Mouse (Mus musculus) heart, postnatal 4 days (tissue): ENCODE measurements around the gene Ptprm. TPM values are rescaled to one million over a fixed set of nuclear protein-coding genes. Genes with fewer than 3 reads are reported as not detected.

Experiments
- DNase-seq: peaks from one replicate; pipeline ENCODE4 v3.0.0; 2021
- total RNA-seq, 2 experiments: library from RNA; stranded (reverse); gene quantifications; 2 replicates each; pipeline ENCODE4 v1.2.3; 2021

Gene Ptprm
- total RNA-seq, 2 experiments from 2014 or later: 103 to 110 TPM

DNA sequence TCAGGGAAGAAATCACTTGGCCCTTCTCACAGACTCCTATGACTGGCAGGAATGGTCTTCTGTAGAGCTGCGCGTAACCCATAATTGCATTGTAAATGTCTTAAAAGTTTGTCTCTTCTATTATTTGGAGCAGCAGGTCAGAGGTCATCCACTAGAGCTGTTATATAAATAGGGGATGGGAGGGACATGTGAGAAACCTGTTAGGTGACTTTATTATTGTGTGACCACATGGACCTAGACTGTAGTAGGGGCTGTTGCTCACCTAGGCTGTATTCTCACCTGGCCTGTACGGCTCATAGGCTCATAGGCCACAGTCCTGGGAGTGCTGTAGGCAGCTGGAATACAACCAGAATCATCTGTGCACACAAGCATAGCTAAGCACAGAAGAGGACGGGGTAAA is 645.5 kb downstream of the Ptprm start:
- DNase-seq: no peak

- DNase-seq: no peak
Observed at GRCm38 (mm10) chr17:66707684-66708083, 646.6 kb downstream of the Ptprm start.

- no peak for DNase-seq
Observed at GRCm38 (mm10) chr17:66701358-66702184, 652.7 kb downstream of the Ptprm start.

DNA sequence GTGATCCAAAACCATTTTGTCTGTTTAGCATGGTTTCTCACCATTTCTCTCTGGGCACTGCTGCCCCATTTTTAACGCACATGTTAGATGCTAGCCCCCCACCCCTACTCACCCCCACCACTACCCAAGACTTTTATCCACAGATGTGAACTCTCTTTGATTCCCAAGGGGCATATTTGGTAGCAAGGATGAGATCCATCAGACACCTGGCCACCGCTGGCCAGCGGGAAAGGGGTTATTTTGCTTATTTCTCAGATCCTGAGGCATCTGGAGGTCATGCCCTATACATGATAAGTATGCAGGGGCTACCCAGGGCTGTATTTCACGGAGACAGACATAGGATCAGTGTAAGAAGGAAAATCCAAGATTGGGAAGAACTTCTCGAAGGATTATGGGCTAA is 654.4 kb downstream of the Ptprm start:
- DNase-seq: no peak

- no peak for DNase-seq
Observed at GRCm38 (mm10) chr17:66697650-66698049, 656.6 kb downstream of the Ptprm start.

DNA sequence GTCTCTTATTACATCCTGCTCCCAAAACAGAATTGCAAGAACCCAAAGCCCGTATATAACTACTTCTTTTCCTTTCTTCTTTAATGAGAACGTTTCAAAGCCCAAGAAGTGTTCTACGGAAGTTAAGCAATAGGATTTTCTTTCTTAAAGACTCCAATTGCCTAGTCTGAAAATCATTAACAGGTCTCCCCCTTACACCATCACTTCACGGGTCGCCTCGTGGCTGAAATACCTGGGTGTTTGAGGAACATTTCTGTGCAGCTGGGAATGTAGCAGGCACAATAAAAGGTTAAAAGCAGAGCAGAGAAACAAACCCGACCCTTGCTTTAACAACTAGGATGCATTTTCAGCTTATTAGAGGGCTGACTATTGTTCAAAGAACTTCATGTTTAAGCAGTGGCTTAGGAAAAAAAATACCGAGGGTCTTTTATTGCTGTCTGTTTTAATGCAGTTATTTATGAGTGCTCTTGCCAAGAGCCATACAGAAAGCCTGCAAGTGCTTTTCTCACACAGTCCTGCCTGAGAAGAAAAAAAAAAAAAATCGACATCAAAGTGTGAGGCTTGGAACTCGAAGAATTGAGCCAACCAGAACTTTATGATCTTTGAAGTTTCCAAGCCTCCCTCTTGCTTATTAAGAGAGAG is 657.6 kb downstream of the Ptprm start:
- DNase-seq: no peak

GRCm38 (mm10) chr17:66694326-66694725 is 659.9 kb downstream of the Ptprm start:
- DNase-seq: no peak

- DNase-seq: no peak
Observed at GRCm38 (mm10) chr17:66693676-66694304, 660.5 kb downstream of the Ptprm start.

DNA sequence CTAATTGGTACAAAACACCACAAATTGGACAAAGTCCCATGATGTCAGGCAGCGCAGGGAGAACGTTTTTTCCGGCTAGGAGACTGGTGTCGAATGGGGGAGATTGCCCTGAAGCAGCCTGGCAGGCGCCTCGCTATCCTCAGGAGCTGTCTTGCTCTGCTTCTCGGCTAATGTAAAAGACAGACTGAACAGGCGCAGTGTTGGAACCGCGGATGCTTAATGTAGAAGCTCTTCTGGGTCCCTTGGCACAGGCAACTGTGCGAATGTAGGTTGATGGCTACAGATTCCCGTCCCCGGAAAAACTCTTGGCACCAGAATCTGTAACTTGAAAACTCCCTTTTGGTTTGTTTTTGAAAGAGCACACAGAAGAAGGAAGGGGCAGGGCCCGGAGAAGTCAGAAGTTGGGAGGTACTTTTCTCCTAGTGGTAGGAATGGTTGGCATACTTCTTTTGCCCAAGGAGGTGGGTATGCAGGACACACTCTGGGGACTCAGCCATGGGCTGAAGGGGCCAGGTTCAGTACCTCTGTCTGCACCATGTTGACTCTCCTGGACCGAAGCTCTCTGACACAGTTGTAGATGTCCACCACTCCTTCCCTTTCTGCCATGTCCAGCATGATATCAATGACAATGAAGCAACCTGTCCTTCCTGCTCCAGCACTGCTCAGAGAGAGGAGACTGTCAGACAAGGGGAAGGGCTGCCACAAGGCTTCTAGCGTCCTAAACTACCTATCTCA is 661.1 kb downstream of the Ptprm start:
- DNase-seq: no peak

- no peak for DNase-seq
Observed at GRCm38 (mm10) chr17:66688179-66688578, 666.1 kb downstream of the Ptprm start.

DNA sequence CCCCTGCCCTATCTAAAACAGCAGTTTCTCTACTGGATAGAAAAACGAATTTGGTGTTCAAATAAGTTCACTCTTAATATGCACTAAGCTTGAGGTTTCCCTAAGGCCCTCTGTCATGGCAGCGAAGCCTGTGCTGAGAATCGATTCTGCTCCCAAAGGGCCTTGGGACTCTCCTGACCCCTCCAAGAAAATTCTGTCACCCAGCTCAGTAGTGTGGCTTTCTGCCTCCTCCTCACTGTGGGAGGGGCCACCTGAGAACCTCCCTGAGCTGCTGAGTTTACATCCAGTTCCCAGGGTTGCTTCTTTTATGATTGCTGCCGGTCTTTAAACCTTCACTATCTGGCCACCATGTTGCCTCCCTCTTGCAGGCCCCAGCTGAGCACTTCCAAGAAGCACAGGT is 666.7 kb downstream of the Ptprm start:
- no peak for DNase-seq

GRCm38 (mm10) chr17:66686701-66687489 is 667.4 kb downstream of the Ptprm start:
- DNase-seq: no peak

DNA sequence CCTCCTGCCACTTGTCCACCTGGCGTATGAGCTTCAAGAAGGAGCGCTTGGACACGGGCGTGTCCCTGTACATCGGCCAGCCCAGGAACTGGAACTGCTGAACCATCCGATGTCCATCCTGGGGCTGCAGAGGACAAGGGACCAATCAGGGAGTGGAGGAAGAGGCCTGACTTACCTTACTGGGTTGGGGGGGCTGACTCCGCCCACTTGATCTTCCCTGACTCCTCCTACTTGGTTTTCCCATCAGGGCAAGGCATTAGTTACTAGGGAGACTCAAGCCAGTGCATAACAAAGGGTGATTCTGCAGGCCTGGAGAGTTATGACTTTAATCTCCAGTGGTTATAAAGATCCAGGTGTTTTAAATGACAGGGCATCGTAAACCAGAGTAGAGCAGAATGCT is 670.8 kb downstream of the Ptprm start:
- DNase-seq: no peak

DNA sequence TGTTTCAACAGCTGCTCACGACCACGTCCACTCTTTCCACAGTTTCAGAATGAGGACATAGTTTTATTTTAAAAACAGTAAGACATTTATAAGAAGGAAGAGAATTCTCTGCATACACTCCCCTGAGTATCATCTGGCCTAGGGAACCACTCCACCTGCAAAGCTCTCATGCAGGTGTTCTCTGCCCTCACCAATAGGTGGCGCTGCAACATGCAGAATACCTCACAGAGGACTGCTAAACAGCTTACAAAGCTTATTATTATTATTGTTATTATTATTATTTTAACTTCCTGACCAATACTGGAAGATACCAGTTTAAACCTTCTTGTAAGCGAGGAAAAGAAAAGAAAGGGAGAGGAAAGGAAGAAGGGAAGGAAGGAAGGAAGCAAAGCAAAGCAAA is 673.6 kb downstream of the Ptprm start:
- peak; percentile 73 for DNase-seq

DNA sequence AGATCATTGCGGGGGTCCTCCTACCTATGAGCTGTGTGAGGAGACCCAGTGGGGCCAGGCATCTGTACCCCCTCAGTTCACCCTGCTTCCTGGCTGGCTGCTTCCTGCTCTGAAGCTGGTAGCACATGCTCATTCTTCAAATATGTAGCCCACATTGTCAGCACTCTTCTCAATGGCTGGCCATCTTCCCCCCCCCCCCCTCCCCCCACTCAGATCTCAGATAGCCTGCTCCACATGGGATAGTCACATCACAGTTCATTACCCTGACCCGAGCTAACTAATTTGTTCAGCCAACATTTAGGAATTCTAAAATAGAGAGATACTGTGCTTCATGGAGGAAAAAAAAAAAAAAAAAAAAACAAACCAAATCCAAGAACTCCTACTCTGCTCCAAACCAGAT is 679.6 kb downstream of the Ptprm start:
- DNase-seq: no peak

DNA sequence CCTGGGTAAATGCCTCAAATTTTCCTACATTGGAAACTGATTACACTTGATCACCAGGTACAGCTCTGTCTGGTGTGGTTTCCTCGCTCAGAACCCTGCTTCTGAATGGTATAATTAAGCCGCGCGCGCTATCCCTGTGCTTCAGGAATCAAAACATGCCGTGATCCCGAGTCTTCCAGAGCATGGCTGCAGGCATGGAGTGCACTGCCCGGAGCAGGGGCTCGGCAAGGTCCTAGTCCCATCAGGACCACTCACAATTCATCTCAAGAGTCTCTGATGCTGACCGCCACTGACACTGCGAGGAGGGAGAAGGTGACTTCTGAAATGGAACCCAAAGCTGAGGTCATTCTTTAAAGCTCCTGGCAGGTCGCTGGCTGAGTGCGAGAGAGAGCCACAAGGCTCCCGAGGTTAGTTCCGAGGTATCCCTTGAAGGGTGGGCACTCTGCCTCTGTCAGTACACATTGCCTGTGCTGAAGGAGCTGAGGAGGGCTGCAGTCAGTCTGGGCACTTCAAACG is 682.5 kb downstream of the Ptprm start:
- no peak for DNase-seq

GRCm38 (mm10) chr17:66671287-66671686 is 683.0 kb downstream of the Ptprm start:
- no peak for DNase-seq

GRCm38 (mm10) chr17:66665791-66666190 is 688.5 kb downstream of the Ptprm start:
- DNase-seq: no peak

GRCm38 (mm10) chr17:66665201-66665756 is 689.0 kb downstream of the Ptprm start:
- DNase-seq: no peak

DNA sequence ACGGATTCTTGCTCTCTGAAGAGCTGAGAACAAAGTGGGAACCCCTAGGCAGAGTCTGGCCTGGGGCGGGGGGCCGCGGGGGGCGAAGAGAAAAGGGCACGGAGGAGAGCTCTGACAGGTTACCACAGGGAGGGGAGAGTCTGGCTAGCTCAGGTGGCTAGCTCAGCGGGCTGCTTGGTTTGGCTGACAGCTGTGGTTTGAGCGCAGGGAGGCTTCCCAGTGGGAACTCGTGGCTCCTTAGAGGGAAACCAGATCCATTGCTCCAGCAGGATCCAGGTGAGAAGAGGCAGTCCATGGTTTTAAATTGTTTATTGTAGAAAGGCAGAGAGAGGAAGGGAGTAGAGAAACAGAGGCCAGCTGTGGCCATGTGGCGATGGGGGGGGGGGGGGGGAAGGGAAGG is 689.5 kb downstream of the Ptprm start:
- DNase-seq: no peak

DNA sequence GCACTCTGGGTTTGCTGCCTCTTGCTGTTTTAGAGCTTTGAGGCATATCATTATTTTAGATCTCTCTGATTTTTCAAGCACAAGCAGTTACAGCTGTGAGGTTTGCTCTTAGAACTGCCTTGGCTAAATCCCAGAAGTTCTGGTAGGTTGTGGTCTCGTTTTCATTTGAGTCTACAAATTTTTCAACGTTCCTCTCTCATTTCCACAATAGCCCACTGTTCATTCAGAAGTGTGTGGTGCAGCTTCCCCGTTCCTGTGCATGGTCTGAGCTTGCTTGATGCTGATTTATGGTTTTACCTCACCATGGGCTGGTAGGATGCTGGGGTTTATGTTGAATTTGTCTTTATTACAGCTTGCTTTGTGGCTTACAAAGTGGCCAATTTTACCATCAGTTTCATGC is 695.0 kb downstream of the Ptprm start:
- no peak for DNase-seq
